Mouse (Mus musculus): ENCODE results near the gene Otop2. TPM values are rescaled to one million over a fixed set of nuclear protein-coding genes. Genes with fewer than 3 reads are reported as not detected.

The Otop2 gene
- polyA plus RNA-seq, 1 experiment from 2014 or later: not detected

DNA sequence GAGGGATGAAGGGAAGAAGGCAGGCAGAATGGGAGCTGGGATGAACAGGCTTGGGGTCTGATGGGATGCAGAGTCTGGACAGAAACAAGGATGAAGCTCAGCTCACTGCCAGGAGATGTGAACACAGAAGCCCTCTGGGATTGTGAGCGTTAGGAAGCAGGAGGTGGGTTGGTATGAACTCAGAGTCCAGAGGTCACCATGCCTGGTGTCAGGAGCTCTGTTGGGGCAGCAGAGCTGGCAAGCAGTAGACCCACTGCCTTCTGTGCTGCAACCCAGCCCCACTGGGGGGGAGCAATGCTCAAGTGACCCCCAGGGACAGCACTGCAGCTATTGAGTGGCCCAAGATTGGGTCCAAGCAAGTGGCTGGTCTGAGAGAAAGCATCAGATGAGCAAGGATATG, 30.9 kb downstream of the Otop2 start:
- Histone ChIP-seq H3K4me1 (replicated peaks; ENCODE audit: control insufficient read depth, insufficient read depth, low read length) (peaks cover 3% of the 10 kb centered on the region; the same call in 1 of the 2 replicates), H3K4me2 (ENCODE audit: low read depth, low read length, severe bottlenecking) (no peak overlapping the region), H3K9ac (ENCODE audit: low read length) (no peak overlapping the region), H3K36me3 (ENCODE audit: control insufficient read depth, insufficient read depth, low read length) (no peaks in the 10 kb centered on the region), H3K27me3 (ENCODE audit: control insufficient read depth, insufficient read depth, low read length) (peaks cover 24% of the 10 kb centered on the region), H3K9me3 (ENCODE audit: control insufficient read depth, low read length) (no peaks in the 10 kb centered on the region), H3K4me3 (ENCODE audit: low read depth, low read length) (no peak overlapping the region), H3K27ac (ENCODE audit: low read depth, low read length) (no peak overlapping the region)
- DNase-seq (ENCODE audit: low spot score) (no peak), ATAC-seq (replicated peaks; ENCODE audit: low FRiP score) (no peak)
- WGBS: 58% methylated on average over 1 of the region's 1 CpGs

DNA sequence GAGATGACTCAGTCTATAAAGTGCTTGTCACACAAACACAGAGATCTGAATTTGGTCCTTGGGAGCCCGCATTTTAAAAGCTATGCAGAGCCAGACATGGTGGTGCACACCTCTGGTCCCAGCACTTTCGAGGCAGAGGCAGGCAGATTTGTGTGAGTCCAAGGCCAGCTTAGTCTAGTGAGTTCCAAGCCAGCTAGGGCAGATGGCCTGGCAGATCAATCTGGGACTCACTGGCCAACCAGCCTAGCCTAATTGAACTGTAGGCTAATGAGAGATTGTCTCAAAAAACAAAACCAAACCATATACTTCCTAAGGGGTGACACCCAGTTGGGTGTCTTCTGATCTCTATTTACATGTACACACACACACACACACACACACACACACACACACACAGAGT, 34.3 kb downstream of the Otop2 start:
- 64% methylated on average over 2 of the region's 2 CpGs for WGBS
- H3K4me2 ChIP-seq (ENCODE audit: low read depth, low read length, severe bottlenecking): no peak overlapping the region
- no peak overlapping the region for H3K9ac ChIP-seq (ENCODE audit: low read length)
- no peaks in the 10 kb centered on the region for H3K36me3 ChIP-seq (ENCODE audit: control insufficient read depth, insufficient read depth, low read length)
- H3K27me3 ChIP-seq (ENCODE audit: control insufficient read depth, insufficient read depth, low read length): peaks cover 3% of the 10 kb centered on the region; the same call in 1 of the 2 replicates
- no peak for DNase-seq (ENCODE audit: low spot score)
- no peaks in the 10 kb centered on the region for H3K9me3 ChIP-seq (ENCODE audit: control insufficient read depth, low read length)
- H3K27ac ChIP-seq (ENCODE audit: low read depth, low read length): no peak overlapping the region
- H3K4me3 ChIP-seq (ENCODE audit: low read depth, low read length): no peak overlapping the region
- no peak for ATAC-seq (replicated peaks; ENCODE audit: low FRiP score)
- no peaks in the 10 kb centered on the region for H3K4me1 ChIP-seq (replicated peaks; ENCODE audit: control insufficient read depth, insufficient read depth, low read length)

DNA sequence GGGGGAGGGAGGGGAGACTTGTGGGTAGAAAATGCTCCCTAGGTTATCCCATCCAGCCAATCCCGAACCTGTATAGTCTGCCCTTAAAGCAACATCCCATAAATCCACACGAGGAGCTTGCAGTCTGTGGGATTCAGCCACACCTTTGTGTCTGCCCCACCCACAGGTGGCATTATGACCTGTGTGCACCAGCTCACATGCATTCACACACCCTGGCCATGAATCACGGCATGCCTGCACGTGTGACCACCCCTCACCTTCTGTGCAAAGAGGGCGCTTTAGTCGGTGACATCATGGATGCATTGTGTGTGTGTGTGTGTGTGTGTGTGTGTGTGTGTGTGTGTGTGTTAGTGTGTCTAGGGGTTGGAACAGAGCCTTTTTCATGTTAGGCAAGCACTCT, 34.9 kb downstream of the Otop2 start:
- Histone ChIP-seq H3K9me3 (ENCODE audit: control insufficient read depth, low read length) (no peaks in the 10 kb centered on the region), H3K4me1 (replicated peaks; ENCODE audit: control insufficient read depth, insufficient read depth, low read length) (no peaks in the 10 kb centered on the region), H3K9ac (ENCODE audit: low read length) (no peak overlapping the region), H3K27ac (ENCODE audit: low read depth, low read length) (no peak overlapping the region), H3K36me3 (ENCODE audit: control insufficient read depth, insufficient read depth, low read length) (no peaks in the 10 kb centered on the region), H3K4me2 (ENCODE audit: low read depth, low read length, severe bottlenecking) (no peak overlapping the region), H3K27me3 (ENCODE audit: control insufficient read depth, insufficient read depth, low read length) (no peaks in the 10 kb centered on the region), H3K4me3 (ENCODE audit: low read depth, low read length) (no peak overlapping the region)
- ATAC-seq (replicated peaks; ENCODE audit: low FRiP score) (no peak), DNase-seq (ENCODE audit: low spot score) (no peak)
- WGBS: 70% methylated on average over 6 of the region's 6 CpGs

DNA sequence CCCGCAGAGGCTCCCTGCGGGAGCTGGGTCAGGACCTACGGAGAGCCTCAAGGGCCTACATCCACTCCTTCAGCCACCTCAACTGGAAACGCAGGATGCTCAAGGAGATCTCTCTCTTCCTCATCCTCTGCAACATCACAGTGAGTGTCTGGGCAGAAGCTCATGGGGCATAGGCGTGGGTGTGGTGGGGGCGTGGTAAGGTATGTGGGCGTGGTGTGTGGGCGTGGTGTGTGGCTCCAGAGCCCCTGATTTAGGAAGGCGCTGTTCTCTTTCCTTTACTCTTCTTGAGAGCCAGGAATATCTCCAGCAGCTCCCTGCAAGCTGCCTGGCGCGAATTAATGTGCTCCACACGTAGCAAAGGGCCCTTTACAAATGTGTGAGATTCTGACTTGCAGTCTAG, 38.0 kb downstream of the Otop2 start:
- Histone ChIP-seq H3K4me3 (ENCODE audit: low read depth, low read length) (no peak overlapping the region), H3K9me3 (ENCODE audit: control insufficient read depth, low read length) (no peaks in the 10 kb centered on the region), H3K27me3 (ENCODE audit: control insufficient read depth, insufficient read depth, low read length) (no peaks in the 10 kb centered on the region), H3K4me1 (replicated peaks; ENCODE audit: control insufficient read depth, insufficient read depth, low read length) (no peaks in the 10 kb centered on the region), H3K36me3 (ENCODE audit: control insufficient read depth, insufficient read depth, low read length) (no peaks in the 10 kb centered on the region), H3K4me2 (ENCODE audit: low read depth, low read length, severe bottlenecking) (no peak overlapping the region), H3K9ac (ENCODE audit: low read length) (no peak overlapping the region), H3K27ac (ENCODE audit: low read depth, low read length) (no peak overlapping the region)
- WGBS: 12% methylated on average over 12 of the region's 12 CpGs
- no peak for ATAC-seq (replicated peaks; ENCODE audit: low FRiP score)
- no peak for DNase-seq (ENCODE audit: low spot score)

DNA sequence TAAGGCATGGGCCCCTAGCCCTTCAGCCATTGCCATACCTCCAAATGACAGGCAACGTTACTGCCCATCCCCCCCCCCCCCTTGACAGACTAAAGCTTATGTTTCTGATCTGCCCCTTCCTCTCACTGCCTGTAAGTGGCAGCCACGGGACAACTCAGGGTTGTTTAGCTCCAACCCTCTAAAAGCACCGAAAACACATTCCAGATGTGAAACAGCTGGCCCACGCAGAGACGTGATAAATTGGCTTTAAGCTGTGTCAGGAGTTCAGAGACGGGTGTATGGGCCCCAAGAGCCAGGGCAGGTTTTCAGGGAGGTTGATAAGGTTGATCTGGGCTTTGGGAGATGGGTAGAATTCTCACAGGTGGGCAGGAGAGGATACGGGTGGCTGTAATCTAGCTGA, 38.6 kb downstream of the Otop2 start:
- no peaks in the 10 kb centered on the region for H3K27me3 ChIP-seq (ENCODE audit: control insufficient read depth, insufficient read depth, low read length)
- ATAC-seq (replicated peaks; ENCODE audit: low FRiP score) (no peak), DNase-seq (ENCODE audit: low spot score) (no peak)
- no peak overlapping the region for H3K4me2 ChIP-seq (ENCODE audit: low read depth, low read length, severe bottlenecking)
- H3K4me1 ChIP-seq (replicated peaks; ENCODE audit: control insufficient read depth, insufficient read depth, low read length): no peaks in the 10 kb centered on the region
- no peak overlapping the region for H3K4me3 ChIP-seq (ENCODE audit: low read depth, low read length)
- no peaks in the 10 kb centered on the region for H3K9me3 ChIP-seq (ENCODE audit: control insufficient read depth, low read length)
- WGBS: 55% methylated on average over 7 of the region's 7 CpGs
- H3K27ac ChIP-seq (ENCODE audit: low read depth, low read length): no peak overlapping the region
- H3K9ac ChIP-seq (ENCODE audit: low read length): no peak overlapping the region
- H3K36me3 ChIP-seq (ENCODE audit: control insufficient read depth, insufficient read depth, low read length): no peaks in the 10 kb centered on the region

DNA sequence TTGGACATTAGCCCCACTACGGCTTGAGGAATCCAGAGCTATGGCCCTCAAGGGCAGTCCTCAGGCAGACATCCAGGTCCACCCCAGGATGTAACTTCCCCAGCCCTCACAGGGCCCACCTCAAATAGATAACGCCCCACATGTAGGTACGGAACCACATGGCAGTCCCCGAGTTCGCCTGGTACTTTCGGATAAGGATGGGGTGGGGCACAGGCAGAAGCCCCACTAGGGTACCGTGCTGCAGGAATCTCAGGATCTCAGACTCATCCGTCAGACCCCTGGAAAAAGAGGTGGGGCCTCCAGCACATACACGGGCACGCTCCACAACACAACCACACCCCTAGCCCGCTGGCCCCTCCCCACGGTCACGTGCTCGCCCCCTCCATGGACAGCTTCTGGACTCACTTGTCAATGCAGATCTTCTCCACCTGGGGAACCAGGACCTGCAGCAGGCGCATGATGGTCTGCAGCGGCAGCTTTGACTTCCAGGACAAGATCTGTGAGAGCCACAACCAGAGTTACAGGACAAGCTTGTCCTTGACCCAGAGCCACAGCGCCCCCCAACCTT, 41.8 kb downstream of the Otop2 start:
- Histone ChIP-seq H3K4me1 (replicated peaks; ENCODE audit: control insufficient read depth, insufficient read depth, low read length) (no peaks in the 10 kb centered on the region), H3K27ac (ENCODE audit: low read depth, low read length) (no peak overlapping the region), H3K9ac (ENCODE audit: low read length) (no peak overlapping the region), H3K27me3 (ENCODE audit: control insufficient read depth, insufficient read depth, low read length) (no peaks in the 10 kb centered on the region), H3K4me2 (ENCODE audit: low read depth, low read length, severe bottlenecking) (no peak overlapping the region), H3K4me3 (ENCODE audit: low read depth, low read length) (no peak overlapping the region), H3K9me3 (ENCODE audit: control insufficient read depth, low read length) (no peaks in the 10 kb centered on the region), H3K36me3 (ENCODE audit: control insufficient read depth, insufficient read depth, low read length) (no peaks in the 10 kb centered on the region)
- ATAC-seq (replicated peaks; ENCODE audit: low FRiP score) (no peak), DNase-seq (ENCODE audit: low spot score) (no peak)
- WGBS: 62% methylated on average over 17 of the region's 17 CpGs

DNA sequence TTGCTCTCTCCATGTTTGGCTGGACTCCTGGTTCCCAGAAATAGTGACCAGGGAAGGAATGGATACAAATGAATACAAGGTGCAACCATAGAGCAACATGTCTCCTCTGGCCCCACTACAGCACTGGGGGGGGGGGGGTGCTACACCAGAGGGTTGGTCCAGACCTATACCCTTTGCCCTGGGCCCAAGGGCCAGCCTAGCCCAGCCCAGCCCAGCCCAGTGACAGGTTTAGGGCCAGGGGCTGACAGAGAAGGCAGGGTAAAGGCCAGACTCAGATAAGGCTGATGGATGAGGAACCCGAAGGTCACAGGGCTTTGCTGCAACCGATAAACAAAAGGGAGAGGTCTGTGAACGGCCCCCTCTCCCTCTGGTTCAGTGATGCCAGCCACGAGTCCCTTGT, 43.0 kb downstream of the Otop2 start:
- H3K9me3 ChIP-seq (ENCODE audit: control insufficient read depth, low read length): no peaks in the 10 kb centered on the region
- no peak overlapping the region for H3K9ac ChIP-seq (ENCODE audit: low read length)
- H3K27me3 ChIP-seq (ENCODE audit: control insufficient read depth, insufficient read depth, low read length): no peaks in the 10 kb centered on the region
- H3K27ac ChIP-seq (ENCODE audit: low read depth, low read length): no peak overlapping the region
- no peak for DNase-seq (ENCODE audit: low spot score)
- no peak overlapping the region for H3K4me2 ChIP-seq (ENCODE audit: low read depth, low read length, severe bottlenecking)
- no peaks in the 10 kb centered on the region for H3K4me1 ChIP-seq (replicated peaks; ENCODE audit: control insufficient read depth, insufficient read depth, low read length)
- H3K36me3 ChIP-seq (ENCODE audit: control insufficient read depth, insufficient read depth, low read length): no peaks in the 10 kb centered on the region
- ATAC-seq (replicated peaks; ENCODE audit: low FRiP score): no peak
- 76% methylated on average over 4 of the region's 4 CpGs for WGBS
- no peak overlapping the region for H3K4me3 ChIP-seq (ENCODE audit: low read depth, low read length)

DNA sequence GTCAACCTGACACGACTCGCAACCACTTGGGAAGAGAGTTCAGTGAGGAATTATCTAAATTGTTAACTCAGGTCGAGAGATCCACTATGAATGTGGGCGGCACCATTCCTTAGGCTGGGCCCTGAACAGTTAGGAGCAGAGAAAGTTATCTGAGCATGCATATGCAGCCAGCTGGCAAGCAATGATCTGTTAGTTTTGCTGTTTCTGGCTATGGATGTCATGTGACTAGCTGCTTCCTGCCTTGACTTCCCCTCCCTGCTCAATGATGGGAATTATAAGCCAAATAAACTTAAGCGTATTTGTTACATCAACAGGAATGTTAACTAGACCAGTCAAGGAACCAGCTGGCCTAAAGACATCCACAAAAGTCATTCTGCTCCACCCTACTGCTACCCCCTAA, 46.4 kb downstream of the Otop2 start:
- Histone ChIP-seq H3K4me1 (replicated peaks; ENCODE audit: control insufficient read depth, insufficient read depth, low read length) (no peaks in the 10 kb centered on the region), H3K27ac (ENCODE audit: low read depth, low read length) (no peak overlapping the region), H3K4me3 (ENCODE audit: low read depth, low read length) (no peak overlapping the region), H3K27me3 (ENCODE audit: control insufficient read depth, insufficient read depth, low read length) (no peaks in the 10 kb centered on the region), H3K9ac (ENCODE audit: low read length) (no peak overlapping the region), H3K9me3 (ENCODE audit: control insufficient read depth, low read length) (no peaks in the 10 kb centered on the region), H3K36me3 (ENCODE audit: control insufficient read depth, insufficient read depth, low read length) (no peaks in the 10 kb centered on the region), H3K4me2 (ENCODE audit: low read depth, low read length, severe bottlenecking) (no peak overlapping the region)
- ATAC-seq (replicated peaks; ENCODE audit: low FRiP score) (no peak), DNase-seq (ENCODE audit: low spot score) (no peak)
- 91% methylated on average over 5 of the region's 5 CpGs for WGBS

DNA sequence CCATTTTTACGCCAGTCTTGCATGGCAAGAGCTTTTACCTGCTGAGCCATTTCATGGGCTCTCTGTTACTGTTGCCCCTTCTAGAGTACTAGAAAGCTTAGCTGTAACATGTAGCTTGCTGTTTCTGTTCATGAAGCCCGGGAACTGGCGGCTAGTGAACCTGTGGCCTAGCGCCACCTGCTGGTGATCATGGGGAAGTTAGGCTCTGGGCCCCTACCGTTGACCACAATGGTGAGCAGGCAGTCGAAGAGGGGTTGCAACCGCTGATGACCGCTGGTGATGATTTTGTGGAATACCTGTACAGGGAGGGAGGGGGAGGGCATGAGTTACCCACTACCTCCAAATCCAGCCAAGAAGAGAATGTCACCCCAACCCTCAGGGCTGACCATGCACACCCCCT, 47.2 kb downstream of the Otop2 start:
- ATAC-seq (replicated peaks; ENCODE audit: low FRiP score) (0 out of 2 replicates have a peak, but pooled peaks have one; percentile 35), DNase-seq (ENCODE audit: low spot score) (peak; percentile 90)
- H3K4me1 ChIP-seq (replicated peaks; ENCODE audit: control insufficient read depth, insufficient read depth, low read length): no peaks in the 10 kb centered on the region
- no peak overlapping the region for H3K4me3 ChIP-seq (ENCODE audit: low read depth, low read length)
- no peak overlapping the region for H3K4me2 ChIP-seq (ENCODE audit: low read depth, low read length, severe bottlenecking)
- H3K27ac ChIP-seq (ENCODE audit: low read depth, low read length): no peak overlapping the region
- 7% methylated on average over 8 of the region's 8 CpGs for WGBS
- no peaks in the 10 kb centered on the region for H3K36me3 ChIP-seq (ENCODE audit: control insufficient read depth, insufficient read depth, low read length)
- no peak overlapping the region for H3K9ac ChIP-seq (ENCODE audit: low read length)
- H3K9me3 ChIP-seq (ENCODE audit: control insufficient read depth, low read length): no peaks in the 10 kb centered on the region
- H3K27me3 ChIP-seq (ENCODE audit: control insufficient read depth, insufficient read depth, low read length): no peaks in the 10 kb centered on the region

Data from forebrain, embryonic 11.5 days (tissue).